Mouse (Mus musculus) frontal cortex, postnatal 14 days (tissue): ENCODE measurements around the gene En1.
A peak's percentile ranks its signal among the peaks of the same experiment; 100 is the strongest.

ENCODE experiments used
- DNase-seq, 2 experiments: peaks; one replicate each; pipeline ENCODE4 v3.0.0; 2022; ENCODE audit warnings: low spot score in 2 of 2

The En1 gene

GRCm38 (mm10) chr1:120602031-120602730 is at the start of gene En1:
TSS of gene En1 (plus strand) at chr1:120602418.
- DNase-seq, result no peak

GRCm38 (mm10) chr1:120556926-120557846 is 45.0 kb upstream of the En1 start:
- DNase-seq, result no peak

GRCm38 (mm10) chr1:120558341-120559285 is 43.6 kb upstream of the En1 start:
- DNase-seq, result no peak

- no peak for DNase-seq
Measured at GRCm38 (mm10) chr1:120559911-120560310, 42.3 kb upstream of the En1 start.

GRCm38 (mm10) chr1:120581306-120581705 is 20.9 kb upstream of the En1 start:
- DNase-seq, result no peak

- DNase-seq, result no peak
Measured at GRCm38 (mm10) chr1:120585481-120585880, 16.7 kb upstream of the En1 start.

GRCm38 (mm10) chr1:120586500-120587110 is 15.6 kb upstream of the En1 start:
- DNase-seq, result peak in 1 of 2 experiments; percentile 72

GRCm38 (mm10) chr1:120587431-120587830 is 14.8 kb upstream of the En1 start:
- DNase-seq, result no peak

GRCm38 (mm10) chr1:120587960-120588359 is 14.3 kb upstream of the En1 start:
- DNase-seq, result no peak

- no peak for DNase-seq
Measured at GRCm38 (mm10) chr1:120588362-120589027, 13.7 kb upstream of the En1 start.

GRCm38 (mm10) chr1:120593236-120593919 is 8.8 kb upstream of the En1 start:
- no peak for DNase-seq

- DNase-seq, result no peak
Measured at GRCm38 (mm10) chr1:120594603-120595002, 7.6 kb upstream of the En1 start.

GRCm38 (mm10) chr1:120595471-120596240 is 6.6 kb upstream of the En1 start:
- DNase-seq, result no peak

- no peak for DNase-seq
Measured at GRCm38 (mm10) chr1:120596319-120596718, 5.9 kb upstream of the En1 start.

GRCm38 (mm10) chr1:120596784-120597183 is 5.4 kb upstream of the En1 start:
- no peak for DNase-seq

- no peak for DNase-seq
Measured at GRCm38 (mm10) chr1:120597271-120597670, 4.9 kb upstream of the En1 start.

- no peak for DNase-seq
Measured at GRCm38 (mm10) chr1:120598196-120598940, 3.9 kb upstream of the En1 start.

GRCm38 (mm10) chr1:120599321-120600148 is 2.7 kb upstream of the En1 start:
- no peak for DNase-seq
